Mouse (Mus musculus) megakaryocyte, embryonic 14.5 days (primary cell): ENCODE data around the gene Cdyl.

Experiments
- FLI1 ChIP-seq: IDR thresholded peaks from 2 replicates; pipeline ENCODE4 v1.6.1; 2012; ENCODE audit warnings: low read length, inconsistent platforms, mixed read lengths
- GATA1 ChIP-seq: IDR thresholded peaks from 3 replicates; pipeline ENCODE4 v1.6.1; 2012; ENCODE audit warnings: mixed read lengths, low read length, inconsistent platforms, borderline replicate concordance

GRCm38 (mm10) chr13:35784281-35784680 lies 124.6 kb downstream of the Cdyl start:
- no peak for TF ChIP-seq GATA1
- no peak for TF ChIP-seq FLI1
